Mouse (Mus musculus) R1 (cell line): ENCODE data around the gene Cnksr3.

Source experiments
- DNase-seq: peaks from one replicate; pipeline ENCODE4 v3.0.0-alpha.2; 2018; ENCODE audit warnings: low read depth, low spot score

The Cnksr3 gene

GRCm38 (mm10) chr10:7196668-7197400, 15.2 kb downstream of the Cnksr3 start:
- DNase-seq, result no peak

DNA sequence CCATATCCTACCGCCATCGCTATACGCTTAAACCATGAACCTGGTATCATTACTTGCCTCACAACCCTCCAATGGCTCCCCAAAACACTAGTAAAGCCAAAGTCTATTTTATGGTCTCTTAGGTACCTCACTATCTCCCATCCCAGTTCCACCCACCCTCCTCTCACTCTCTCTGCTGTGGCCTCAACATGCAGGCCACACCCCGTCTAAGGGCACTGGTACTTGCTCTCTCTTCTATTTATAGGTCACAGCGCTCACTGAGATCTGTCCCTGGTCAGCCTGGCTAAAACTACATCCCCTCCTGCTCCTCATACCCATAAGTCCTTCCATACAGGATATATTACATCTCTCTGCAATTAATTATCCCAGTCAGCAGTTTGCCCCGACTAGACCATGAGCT, 16.1 kb downstream of the Cnksr3 start:
- no peak for DNase-seq

DNA sequence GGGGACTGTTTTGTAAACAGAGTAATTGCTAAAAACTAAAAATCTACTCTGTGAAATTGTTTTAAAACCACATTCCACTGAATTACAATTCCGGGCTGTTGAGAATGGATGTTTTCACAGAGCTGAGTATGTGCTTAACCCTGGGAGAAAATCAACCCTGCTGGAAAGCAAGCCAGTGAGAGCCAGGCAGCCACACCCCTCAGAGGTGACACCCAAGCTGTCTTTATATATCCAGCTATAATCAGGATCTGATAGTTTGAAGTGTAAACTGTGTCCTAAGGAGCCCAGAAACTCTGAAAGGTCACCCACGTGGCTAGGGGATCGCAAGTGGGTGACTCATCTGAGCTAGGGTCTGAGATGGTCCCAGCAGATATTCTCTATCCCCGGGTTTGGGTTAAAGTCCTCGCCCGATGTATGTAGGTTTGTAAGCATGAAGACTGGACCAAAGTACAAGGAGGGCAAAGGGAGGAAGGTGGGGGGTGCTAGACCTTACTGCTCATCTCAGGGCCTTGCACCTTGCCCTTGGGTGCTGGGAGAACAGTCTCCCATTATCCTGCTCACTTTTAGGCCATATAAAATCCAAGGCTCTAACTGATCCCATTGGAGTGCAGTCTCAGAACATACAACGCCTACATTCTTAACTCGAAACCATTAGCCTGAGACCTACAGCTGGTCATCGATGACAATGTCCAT, 20.2 kb downstream of the Cnksr3 start:
- no peak for DNase-seq

- peak; percentile 39 for DNase-seq
Observed at GRCm38 (mm10) chr10:7189194-7189593, 22.8 kb downstream of the Cnksr3 start.

DNA sequence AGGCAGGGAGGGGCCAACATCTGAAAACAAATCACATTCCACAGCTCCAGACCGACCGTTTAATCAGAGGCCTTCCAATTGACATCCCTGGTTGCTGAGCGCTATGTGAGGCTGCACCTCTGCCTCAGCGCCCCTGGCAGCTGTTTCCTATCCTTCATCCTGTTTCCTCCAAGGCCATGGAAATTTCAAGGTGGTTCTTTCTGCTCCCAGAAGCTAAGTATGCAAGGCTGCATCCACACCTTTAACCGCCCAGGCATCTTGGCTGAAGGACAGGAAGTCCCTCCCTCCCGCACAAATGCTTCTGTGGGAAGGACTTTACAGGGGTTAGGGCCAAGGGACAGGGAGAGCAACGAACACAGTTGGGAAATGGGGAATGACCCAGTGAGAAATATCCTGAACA, 24.2 kb downstream of the Cnksr3 start:
- peak; percentile 68 for DNase-seq

GRCm38 (mm10) chr10:7186992-7187391, 25.0 kb downstream of the Cnksr3 start:
- no peak for DNase-seq

- no peak for DNase-seq
Observed at GRCm38 (mm10) chr10:7186018-7186417, 26.0 kb downstream of the Cnksr3 start.

- no peak for DNase-seq
Observed at GRCm38 (mm10) chr10:7183171-7183631, 28.8 kb downstream of the Cnksr3 start.

DNA sequence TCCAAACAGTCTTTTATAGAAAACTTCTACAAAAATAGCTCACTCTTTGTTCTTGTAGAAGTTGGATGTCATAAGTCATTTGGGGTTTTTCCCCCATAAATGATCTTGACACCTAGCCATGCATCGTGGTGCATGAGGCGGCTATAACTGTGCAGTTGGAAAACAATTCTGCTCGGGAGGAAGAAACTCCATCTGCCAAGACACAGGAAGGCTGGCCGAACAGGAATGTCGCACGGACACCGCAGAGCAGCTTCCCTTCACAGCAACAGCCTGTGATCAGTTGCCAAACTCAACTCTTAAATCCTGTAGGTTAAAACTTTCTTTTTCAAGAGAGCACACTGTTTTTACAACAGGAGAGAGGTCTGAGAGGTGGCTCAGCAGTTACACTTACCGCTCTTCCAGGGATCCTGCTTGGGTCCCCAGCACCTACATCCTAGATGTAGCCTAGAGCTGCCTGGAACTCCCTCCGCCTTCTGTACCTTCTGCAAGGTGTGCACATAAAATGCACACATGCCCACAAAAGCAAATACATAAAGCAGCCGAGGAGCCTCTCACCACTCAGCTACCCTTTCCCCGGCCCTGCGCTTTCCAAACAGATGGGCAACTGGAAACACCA, 29.4 kb downstream of the Cnksr3 start:
- DNase-seq, result no peak

GRCm38 (mm10) chr10:7180296-7180695, 31.7 kb downstream of the Cnksr3 start:
- no peak for DNase-seq

GRCm38 (mm10) chr10:7178571-7178970, 33.5 kb downstream of the Cnksr3 start:
- DNase-seq, result no peak

GRCm38 (mm10) chr10:7176205-7176910, 35.7 kb downstream of the Cnksr3 start:
- DNase-seq, result no peak

- DNase-seq, result no peak
Observed at GRCm38 (mm10) chr10:7174480-7174879, 37.6 kb downstream of the Cnksr3 start.

DNA sequence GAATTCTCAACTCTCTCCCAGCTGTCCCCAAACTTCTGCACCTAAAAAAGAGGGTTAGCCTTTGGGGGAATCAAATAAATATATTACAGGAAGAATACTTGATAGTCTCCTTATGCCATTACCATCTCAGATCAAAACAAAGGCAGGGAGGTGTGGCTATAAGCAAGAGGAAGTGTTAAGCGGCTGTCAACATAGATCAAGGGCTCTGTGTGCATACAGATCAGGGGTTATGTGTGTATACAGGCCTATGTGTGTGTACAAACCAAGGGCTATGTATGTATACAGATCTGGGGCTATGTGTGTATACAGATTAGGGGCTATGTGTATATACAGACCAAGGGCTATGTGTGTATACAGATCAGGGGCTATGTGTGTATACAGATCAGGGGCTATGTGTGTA, 38.9 kb downstream of the Cnksr3 start:
- DNase-seq, result no peak

DNA sequence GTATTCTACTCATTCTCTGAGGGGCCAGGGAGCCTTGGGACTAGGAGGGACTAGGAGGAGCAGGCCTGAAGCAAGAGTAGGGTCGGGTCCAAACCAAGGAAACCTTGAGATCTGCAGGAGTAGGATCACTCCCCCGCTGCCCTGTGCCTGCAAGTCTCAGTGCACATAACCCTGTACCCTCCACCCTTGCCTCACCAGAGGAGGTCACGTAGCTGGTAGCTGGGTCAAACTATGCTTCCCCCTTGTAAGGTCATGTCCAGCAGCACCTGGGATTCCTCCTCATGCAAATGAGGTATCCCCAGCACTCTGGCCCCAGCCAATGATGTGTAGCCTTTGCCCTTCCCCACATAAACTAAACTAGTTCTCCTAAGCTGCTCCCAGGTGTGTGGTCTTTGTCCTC, 41.6 kb downstream of the Cnksr3 start:
- DNase-seq, result no peak

- DNase-seq, result no peak
Observed at GRCm38 (mm10) chr10:7163031-7163430, 49.0 kb downstream of the Cnksr3 start.

GRCm38 (mm10) chr10:7159061-7159511, 53.0 kb downstream of the Cnksr3 start:
- DNase-seq, result no peak

GRCm38 (mm10) chr10:7158285-7159060, 53.6 kb downstream of the Cnksr3 start:
- DNase-seq, result no peak

GRCm38 (mm10) chr10:7154877-7155276, 57.2 kb downstream of the Cnksr3 start:
- no peak for DNase-seq

GRCm38 (mm10) chr10:7152926-7153325, 59.1 kb downstream of the Cnksr3 start:
- DNase-seq, result no peak
